Mouse (Mus musculus) embryonic facial prominence, embryonic 11.5 days (tissue): ENCODE data around the gene Fermt3. TPM values are rescaled to one million over a fixed set of nuclear protein-coding genes. Genes with fewer than 3 reads are reported as not detected.

Source experiments
- ATAC-seq: fragments of 200-750 bp; cut with Nextera tagmentation; replicated peaks from 2 replicates; pipeline ENCODE4 v1.8.0; 2017; ENCODE audit warnings: low read depth; ENCODE audit not compliant: insufficient number of reproducible peaks, low FRiP score, low TSS enrichment
- DNase-seq: peaks from one replicate; pipeline ENCODE4 v3.0.0-alpha.2; 2015; ENCODE audit warnings: low spot score
- H3K27ac ChIP-seq: fragments of 300-500 bp; sonication (generic); replicated peaks from 2 replicates; pipeline ENCODE4 v1.5.1; 2014; ENCODE audit warnings: mild to moderate bottlenecking, low read depth, low read length, control low read depth
- H3K27me3 ChIP-seq: fragments of 300-500 bp; sonication (generic); 2 replicates; pipeline ENCODE4 v1.6.1; 2014; ENCODE audit warnings: mild to moderate bottlenecking, low read length, moderate library complexity, mixed read lengths; ENCODE audit not compliant: control insufficient read depth, insufficient read depth
- H3K36me3 ChIP-seq: fragments of 300-500 bp; sonication (generic); replicated peaks from 2 replicates; pipeline ENCODE4 v1.6.1; 2014; ENCODE audit warnings: low read depth, mild to moderate bottlenecking, low read length, moderate library complexity, mixed read lengths; ENCODE audit not compliant: control insufficient read depth, insufficient read depth
- H3K4me1 ChIP-seq: fragments of 300-500 bp; sonication (generic); 2 replicates; pipeline ENCODE4 v1.6.1; 2014; ENCODE audit warnings: low read length, mixed read lengths; ENCODE audit not compliant: control insufficient read depth, insufficient read depth
- H3K4me2 ChIP-seq: fragments of 300-500 bp; sonication (generic); 2 replicates; pipeline ENCODE4 v1.6.1; 2014; ENCODE audit warnings: low read depth, mild to moderate bottlenecking, control low read depth, low read length, moderate library complexity
- H3K4me3 ChIP-seq: fragments of 300-500 bp; sonication (generic); 2 replicates; pipeline ENCODE4 v1.5.1; 2014; ENCODE audit warnings: low read depth, low read length, control low read depth
- H3K9ac ChIP-seq: fragments of 300-500 bp; sonication (generic); replicated peaks from 2 replicates; pipeline ENCODE4 v1.6.1; 2014; ENCODE audit warnings: mild to moderate bottlenecking, control low read depth, low read length
- H3K9me3 ChIP-seq: fragments of 300-500 bp; sonication (generic); replicated peaks from 2 replicates; pipeline ENCODE4 v1.6.1; 2016; ENCODE audit warnings: mild to moderate bottlenecking, low read length, inconsistent platforms, mixed read lengths; ENCODE audit not compliant: control insufficient read depth
- WGBS: fragments of 180-500 bp; shearing (Covaris S2); extraction: QIAGEN DNeasy Blood & Tissue Kit; methylation state at CpG from one replicate; pipeline ENCODE4 v1.1.7; 2014; 5-methylcytosine and 5-hydroxymethylcytosine counted together
- polyA plus RNA-seq: library from polyadenylated mRNA; unstranded; fragments of >200 nt; fragmentation: Nextera tagmentation; extraction: Ambion mirVana; gene quantifications from 2 replicates; pipeline ENCODE4 v1.2.1, GENCODE M21; 2014

Gene Fermt3
- polyA plus RNA-seq, 1 experiment from 2014 or later, result 6.6 TPM

DNA sequence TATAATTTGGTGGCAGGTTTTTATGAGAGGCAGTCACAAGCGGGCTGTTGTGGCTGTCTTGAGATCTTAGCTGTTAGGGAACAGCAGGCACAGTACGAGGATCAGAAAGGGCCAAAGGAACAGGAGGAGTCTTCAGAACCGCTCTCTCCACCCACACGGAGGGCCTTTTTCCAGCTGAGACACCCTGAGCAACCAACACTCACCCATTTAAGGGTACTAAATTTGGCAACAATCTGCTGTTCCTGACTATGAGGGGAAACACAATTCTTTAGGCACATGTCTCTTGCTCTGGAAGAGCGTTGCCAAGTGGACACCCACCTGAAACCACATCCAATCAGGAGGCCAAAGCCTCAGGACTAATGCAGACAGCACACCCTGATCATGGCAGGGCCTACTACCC is 10.3 kb upstream of the Fermt3 start:
- peaks cover 36% of the 10 kb centered on the region for H3K36me3 ChIP-seq
- DNase-seq (no peak), ATAC-seq (no peak)
- no peak overlapping the region for H3K4me3 ChIP-seq
- no peaks in the 10 kb centered on the region for H3K9me3 ChIP-seq
- no peak overlapping the region for H3K4me2 ChIP-seq
- H3K9ac ChIP-seq, result no peak overlapping the region
- WGBS, result 92% methylated on average over 5 of the region's 5 CpGs
- no peaks in the 10 kb centered on the region for H3K27me3 ChIP-seq
- no peak overlapping the region for H3K27ac ChIP-seq
- H3K4me1 ChIP-seq, result no peaks in the 10 kb centered on the region

DNA sequence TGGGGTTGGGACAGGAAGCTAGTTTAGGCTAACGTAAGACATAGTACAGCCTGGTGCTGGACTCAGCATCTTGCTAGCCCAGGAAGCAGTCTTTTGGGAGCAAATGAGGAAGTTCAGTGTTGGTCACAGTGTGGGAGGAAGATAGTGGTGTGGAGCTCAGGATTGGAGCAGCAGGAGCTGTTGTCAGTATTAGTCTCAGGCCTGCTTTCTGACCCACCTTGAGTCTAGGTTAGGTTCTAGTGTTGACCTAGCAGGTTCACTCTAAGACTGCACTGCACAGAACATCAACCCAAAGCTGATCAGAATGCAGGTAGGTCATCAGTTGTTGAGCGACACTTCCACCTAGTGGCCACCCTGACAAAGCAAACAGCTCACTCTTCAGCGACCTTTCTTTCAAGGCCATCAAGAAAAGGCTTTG is 964 bp upstream of the Fermt3 start:
- Histone ChIP-seq H3K4me1 (no peaks in the 10 kb centered on the region), H3K36me3 (peaks cover 27% of the 10 kb centered on the region), H3K4me2 (no peak overlapping the region), H3K4me3 (no peak overlapping the region), H3K27ac (no peak overlapping the region), H3K27me3 (no peaks in the 10 kb centered on the region), H3K9me3 (no peaks in the 10 kb centered on the region), H3K9ac (no peak overlapping the region)
- DNase-seq (peak; percentile 49), ATAC-seq (no peak)
- 58% methylated on average over 3 of the region's 3 CpGs for WGBS

DNA sequence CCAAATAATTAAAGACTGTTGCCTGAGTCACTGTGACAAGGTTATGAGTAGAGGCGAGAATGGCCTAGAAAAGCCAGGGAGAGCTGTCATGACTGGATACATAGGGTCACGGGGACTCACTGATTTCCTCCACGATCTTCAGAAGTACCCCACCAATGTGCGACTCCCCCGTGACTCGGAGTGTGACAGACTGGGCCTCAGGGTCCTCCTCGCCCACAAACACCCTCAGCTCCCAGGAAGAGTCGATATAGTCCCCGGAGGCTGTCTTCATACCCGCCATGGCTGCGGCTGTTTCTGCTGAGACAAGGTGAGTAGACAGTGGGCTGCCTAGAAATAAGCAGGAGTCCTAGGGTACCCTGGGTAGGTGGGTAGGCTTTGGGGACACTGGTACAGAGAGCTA is 723 bp downstream of the Fermt3 start:
- Histone ChIP-seq H3K9ac (no peak overlapping the region), H3K27me3 (no peaks in the 10 kb centered on the region), H3K36me3 (peaks cover 25% of the 10 kb centered on the region), H3K4me2 (no peak overlapping the region), H3K4me1 (no peaks in the 10 kb centered on the region), H3K9me3 (no peaks in the 10 kb centered on the region), H3K4me3 (no peak overlapping the region), H3K27ac (no peak overlapping the region)
- DNase-seq (no peak), ATAC-seq (no peak)
- WGBS, result 91% methylated on average over 11 of the region's 11 CpGs

- Histone ChIP-seq H3K27ac (no peak overlapping the region), H3K27me3 (no peaks in the 10 kb centered on the region), H3K36me3 (peaks cover 25% of the 10 kb centered on the region), H3K4me2 (no peak overlapping the region), H3K9ac (no peak overlapping the region), H3K4me3 (no peak overlapping the region), H3K9me3 (no peaks in the 10 kb centered on the region), H3K4me1 (no peaks in the 10 kb centered on the region)
- WGBS, result 81% methylated on average over 12 of the region's 12 CpGs
- DNase-seq (no peak), ATAC-seq (no peak)
Measured at GRCm38 (mm10) chr19:7017541-7018457, 1.5 kb downstream of the Fermt3 start.

DNA sequence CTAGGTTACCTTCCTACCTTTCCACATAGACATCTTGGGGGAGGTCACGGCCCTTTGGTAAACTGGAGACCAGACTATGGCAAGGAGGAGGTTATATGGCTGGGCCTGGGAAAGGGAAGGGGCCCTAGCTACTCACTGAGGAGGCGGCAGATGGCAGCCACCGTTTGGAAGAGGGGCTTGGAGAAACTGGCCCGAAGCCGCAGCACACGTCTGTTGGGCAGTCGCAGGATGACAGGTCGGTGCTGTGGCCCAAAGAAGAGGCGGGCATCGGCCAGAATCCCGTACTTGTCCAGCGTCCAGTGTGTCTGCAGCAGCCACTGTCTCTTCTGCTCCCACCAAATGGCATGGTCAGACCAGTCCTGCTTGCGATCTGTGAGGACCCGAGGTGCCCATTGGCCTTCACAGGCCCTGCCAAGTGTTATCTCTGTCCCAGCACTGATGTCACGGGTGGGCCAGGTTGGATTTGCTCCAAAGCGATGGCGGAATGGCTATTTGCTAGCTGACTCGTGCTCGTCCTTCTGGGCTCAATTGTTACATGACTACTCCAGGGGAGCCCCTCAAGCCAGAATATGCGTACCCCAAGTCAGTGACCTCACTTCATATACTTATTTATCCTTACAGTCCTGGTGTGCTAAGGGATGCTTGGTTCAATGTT is 4.7 kb downstream of the Fermt3 start:
- H3K36me3 ChIP-seq, result peaks cover 5% of the 10 kb centered on the region
- no peak overlapping the region for H3K4me2 ChIP-seq
- H3K4me3 ChIP-seq, result no peak overlapping the region
- ATAC-seq (no peak), DNase-seq (no peak)
- no peak overlapping the region for H3K27ac ChIP-seq
- no peaks in the 10 kb centered on the region for H3K9me3 ChIP-seq
- H3K9ac ChIP-seq, result no peak overlapping the region
- WGBS, result 88% methylated on average over 20 of the region's 20 CpGs
- H3K27me3 ChIP-seq, result no peaks in the 10 kb centered on the region
- H3K4me1 ChIP-seq, result no peaks in the 10 kb centered on the region

DNA sequence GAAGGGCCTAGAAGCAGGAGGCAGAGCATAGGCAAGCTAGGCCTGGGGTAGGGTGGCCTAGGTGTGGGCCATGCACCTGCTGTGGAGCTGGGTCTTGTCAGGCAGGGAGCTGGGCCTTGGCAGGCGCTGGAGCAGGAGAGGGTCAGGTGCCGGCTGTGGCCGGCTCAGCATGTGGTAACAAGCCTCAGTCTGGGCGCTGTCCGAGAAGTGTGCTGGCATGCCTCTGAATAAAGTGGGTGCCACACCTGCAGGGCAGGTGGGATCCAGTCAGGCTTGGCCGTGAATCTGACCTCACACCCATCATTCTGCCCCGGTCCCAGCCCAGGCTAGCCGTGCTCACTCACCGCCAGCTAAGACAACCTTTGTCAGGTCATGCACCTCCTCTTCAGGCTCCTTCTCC is 5.3 kb downstream of the Fermt3 start:
- Histone ChIP-seq H3K9me3 (no peaks in the 10 kb centered on the region), H3K27ac (no peak overlapping the region), H3K4me1 (no peaks in the 10 kb centered on the region), H3K9ac (no peak overlapping the region), H3K4me2 (no peak overlapping the region), H3K36me3 (peaks cover 3% of the 10 kb centered on the region), H3K27me3 (no peaks in the 10 kb centered on the region), H3K4me3 (no peak overlapping the region)
- whole genome bisulfite sequencing, result 90% methylated on average over 9 of the region's 9 CpGs
- DNase-seq (no peak), ATAC-seq (no peak)

GRCm38 (mm10) chr19:7012426-7012825 is 6.8 kb downstream of the Fermt3 start:
- ATAC-seq (no peak), DNase-seq (no peak)

More at GRCm38 (mm10) chr19:7012426-7012825, 6.8 kb downstream of the Fermt3 start:
- Histone ChIP-seq H3K4me1 (no peaks in the 10 kb centered on the region), H3K4me3 (no peak overlapping the region), H3K27me3 (no peaks in the 10 kb centered on the region), H3K36me3 (no peaks in the 10 kb centered on the region), H3K27ac (no peak overlapping the region), H3K4me2 (no peak overlapping the region), H3K9ac (no peak overlapping the region), H3K9me3 (no peaks in the 10 kb centered on the region)
- 83% methylated on average over 4 of the region's 4 CpGs for WGBS
